Comparison of ENCODE assay signal across 8 mouse cellular contexts in genomic region chr7:137549991-137550390, GRCm38 (mm10).
DNase-seq lines count a peak whose midpoint lies in the region.

No protein-coding gene starts in this region.

- DNase-seq in cerebellum, adult 9-10 months: peak; percentile 32
- no peak for DNase-seq in cerebellum, adult 9-11 months
- DNase-seq in layer of hippocampus, adult 9-11 months: peak; percentile 23
- DNase-seq in layer of hippocampus, postnatal 36 days: no peak
- DNase-seq in MEL-GATA-1-ER (ENCODE audit: extremely low read depth, low read depth): peak; percentile 2
- peak; percentile 19 for DNase-seq in gonadal fat pad, adult 2 months (ENCODE audit: low read depth)
- peak; percentile 22 for DNase-seq in yolk sac, embryonic 10.5 days (ENCODE audit: low spot score)
- DNase-seq in urinary bladder, adult 2 months (ENCODE audit: low spot score): no peak

Comparison
In these comparisons a context has a peak if more than half of its experiments do, and no peak if none do; other contexts are left out.
1. DNase-seq: peak in cerebellum, adult 9-10 months (single experiment), layer of hippocampus, adult 9-11 months (single experiment), MEL-GATA-1-ER (single experiment), gonadal fat pad, adult 2 months (single experiment) and yolk sac, embryonic 10.5 days (single experiment); none in cerebellum, adult 9-11 months (single experiment), layer of hippocampus, postnatal 36 days (0 of 2) and urinary bladder, adult 2 months (single experiment).